Mouse (Mus musculus) G1E (cell line): ENCODE measurements at regions not wholly inside any gene's neighbourhood (a gene's known extent, or its start where the extent isn't known, plus 50 kb on each side); places are given as distances from the start of the nearest gene placed in this dataset.

ENCODE experiments used
- CTCF ChIP-seq: IDR thresholded peaks from 2 replicates; pipeline ENCODE4 v1.5.1; 2012; ENCODE audit warnings: low read depth, low read length, inconsistent platforms, mixed read lengths
- GATA1 ChIP-seq: IDR thresholded peaks from 2 replicates; pipeline ENCODE4 v1.6.1; 2012; ENCODE audit warnings: borderline replicate concordance, low read length, inconsistent platforms, mixed read lengths
- TAL1 ChIP-seq: conservative IDR thresholded peaks from 2 replicates; pipeline ENCODE4 v1.6.1; 2012; ENCODE audit warnings: low read depth, low read length, inconsistent platforms, mixed read lengths

GRCm38 (mm10) chr12:8109876-8110275 is 98.0 kb upstream of the Ldah start:
- TF ChIP-seq CTCF (no peak), GATA1 (no peak), TAL1 (no peak)
